Mouse (Mus musculus) small intestine, adult 2 months (tissue): ENCODE measurements around the gene Tmem144.

ENCODE experiments used
- CTCF ChIP-seq: fragments of 200-500 bp; IDR thresholded peaks from 2 replicates; pipeline ENCODE4 v1.5.1; 2012; ENCODE audit warnings: low read depth, mild to moderate bottlenecking, control low read depth, inconsistent platforms, low read length, moderate library complexity, mixed read lengths; ENCODE audit not compliant: insufficient replicate concordance, insufficient read length; ENCODE audit errors: extremely low read depth
- POLR2A ChIP-seq: fragments of 200-500 bp; IDR thresholded peaks from 2 replicates; pipeline ENCODE4 v1.6.1; 2012; ENCODE audit warnings: low read depth, mild to moderate bottlenecking, control low read depth, inconsistent platforms, low read length, moderate library complexity

DNA sequence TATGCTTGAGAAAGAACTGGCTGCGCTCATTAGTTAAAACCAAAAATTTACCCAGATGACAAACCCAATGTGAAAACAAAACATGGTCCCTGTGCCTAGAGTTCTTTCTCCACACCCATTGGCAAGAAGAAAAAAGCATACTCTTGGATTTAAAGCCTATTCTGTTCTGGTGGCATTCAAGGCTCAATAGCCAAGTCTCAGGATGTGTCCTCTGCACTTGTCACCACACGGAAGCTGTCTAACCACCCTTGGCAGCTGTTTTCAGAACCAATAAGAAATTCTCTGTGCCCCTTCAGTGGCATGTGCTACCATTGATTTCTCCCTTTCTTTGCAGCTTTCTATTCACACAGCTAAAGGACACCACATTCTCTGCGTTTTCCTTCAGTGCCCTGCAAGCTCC lies 5.6 kb upstream of the Tmem144 start:
- TF ChIP-seq CTCF (no peak), POLR2A (no peak)
